Mouse (Mus musculus): ENCODE measurements around the gene Rapgef2. TPM values are rescaled to one million over a fixed set of nuclear protein-coding genes. Genes with fewer than 3 reads are reported as not detected.

Rapgef2 gene
- polyA plus RNA-seq, 1 experiment from 2014 or later, result 7.5 TPM

DNA sequence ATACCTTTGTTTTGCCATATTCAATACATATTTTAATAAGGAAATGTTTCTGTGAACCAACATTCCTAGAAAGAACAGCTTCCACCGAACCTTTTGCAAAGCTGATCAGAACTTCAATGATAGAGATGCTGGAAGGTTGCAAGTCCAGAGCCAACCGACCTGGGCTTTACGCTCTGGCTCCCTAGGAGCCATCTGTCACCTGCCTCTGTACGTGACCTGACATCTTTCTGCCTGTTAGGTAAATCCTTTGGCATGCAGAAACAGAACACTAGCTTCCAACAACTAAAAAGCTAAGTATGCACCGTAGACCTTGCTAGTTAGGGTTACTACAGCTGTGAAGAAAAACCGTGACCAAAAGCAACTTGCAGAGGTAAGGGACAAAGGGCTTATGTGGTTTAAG is 178.1 kb downstream of the Rapgef2 start:
- no peak overlapping the region for H3K4me3 ChIP-seq (ENCODE audit: low read depth, low read length)
- WGBS, result 87% methylated on average over 6 of the region's 6 CpGs

GRCm38 (mm10) chr3:79106360-79106759 is 180.0 kb downstream of the Rapgef2 start:
- H3K4me1 ChIP-seq (ENCODE audit: control insufficient read depth, insufficient read depth, low read length), result no peaks in the 10 kb centered on the region
- no peak for DNase-seq (ENCODE audit: low spot score)
- H3K9ac ChIP-seq (ENCODE audit: low read length), result no peak overlapping the region
- H3K4me3 ChIP-seq (ENCODE audit: low read depth, low read length), result no peak overlapping the region
- H3K27me3 ChIP-seq (ENCODE audit: control insufficient read depth, insufficient read depth, low read length), result no peaks in the 10 kb centered on the region
- H3K27ac ChIP-seq (ENCODE audit: low read depth, low read length), result no peak overlapping the region
- no peaks in the 10 kb centered on the region for H3K36me3 ChIP-seq (ENCODE audit: control insufficient read depth, insufficient read depth, low read length)
- no peak for ATAC-seq (ENCODE audit: insufficient read depth, low FRiP score, low TSS enrichment)
- no peak overlapping the region for H3K4me2 ChIP-seq (ENCODE audit: low read depth)
- no peaks in the 10 kb centered on the region for H3K9me3 ChIP-seq (ENCODE audit: control insufficient read depth, low read length)
- WGBS, result 90% methylated on average over 2 of the region's 2 CpGs

More for the DNA sequence above, 178.1 kb downstream of the Rapgef2 start:
- no peak overlapping the region for H3K27ac ChIP-seq (ENCODE audit: low read depth, low read length)
- H3K4me1 ChIP-seq (ENCODE audit: control insufficient read depth, insufficient read depth, low read length), result no peaks in the 10 kb centered on the region
- no peaks in the 10 kb centered on the region for H3K9me3 ChIP-seq (ENCODE audit: control insufficient read depth, low read length)
- H3K36me3 ChIP-seq (ENCODE audit: control insufficient read depth, insufficient read depth, low read length), result no peaks in the 10 kb centered on the region
- DNase-seq (ENCODE audit: low spot score) (no peak), ATAC-seq (ENCODE audit: insufficient read depth, low FRiP score, low TSS enrichment) (no peak)
- no peak overlapping the region for H3K9ac ChIP-seq (ENCODE audit: low read length)
- H3K4me2 ChIP-seq (ENCODE audit: low read depth), result no peak overlapping the region
- H3K27me3 ChIP-seq (ENCODE audit: control insufficient read depth, insufficient read depth, low read length), result no peaks in the 10 kb centered on the region

DNA sequence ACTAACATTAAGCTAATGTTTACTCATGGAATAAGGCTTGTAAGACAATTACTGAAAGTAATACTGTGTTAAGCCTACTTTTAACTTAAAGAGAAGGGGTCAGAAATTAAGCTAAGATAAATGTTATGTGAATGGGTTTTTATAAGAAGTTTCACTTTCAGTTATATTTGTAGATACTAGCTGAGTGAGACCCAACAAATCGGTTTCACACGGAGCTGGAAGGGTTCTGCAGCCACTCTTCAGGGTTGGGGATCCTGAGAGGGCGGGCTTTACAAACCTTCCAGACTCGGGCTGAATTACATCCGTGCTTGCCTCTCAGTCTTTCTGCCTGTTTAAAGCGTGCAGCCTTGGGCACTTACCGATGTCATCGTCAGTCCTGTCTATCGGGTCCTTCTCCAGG is 182.7 kb downstream of the Rapgef2 start:
- no peaks in the 10 kb centered on the region for H3K9me3 ChIP-seq (ENCODE audit: control insufficient read depth, low read length)
- no peaks in the 10 kb centered on the region for H3K36me3 ChIP-seq (ENCODE audit: control insufficient read depth, insufficient read depth, low read length)
- H3K27me3 ChIP-seq (ENCODE audit: control insufficient read depth, insufficient read depth, low read length), result no peaks in the 10 kb centered on the region
- DNase-seq (ENCODE audit: low spot score) (no peak), ATAC-seq (ENCODE audit: insufficient read depth, low FRiP score, low TSS enrichment) (no peak)
- no peak overlapping the region for H3K9ac ChIP-seq (ENCODE audit: low read length)
- H3K27ac ChIP-seq (ENCODE audit: low read depth, low read length), result no peak overlapping the region
- H3K4me3 ChIP-seq (ENCODE audit: low read depth, low read length), result no peak overlapping the region
- WGBS, result 91% methylated on average over 9 of the region's 9 CpGs
- no peak overlapping the region for H3K4me2 ChIP-seq (ENCODE audit: low read depth)
- no peaks in the 10 kb centered on the region for H3K4me1 ChIP-seq (ENCODE audit: control insufficient read depth, insufficient read depth, low read length)

DNA sequence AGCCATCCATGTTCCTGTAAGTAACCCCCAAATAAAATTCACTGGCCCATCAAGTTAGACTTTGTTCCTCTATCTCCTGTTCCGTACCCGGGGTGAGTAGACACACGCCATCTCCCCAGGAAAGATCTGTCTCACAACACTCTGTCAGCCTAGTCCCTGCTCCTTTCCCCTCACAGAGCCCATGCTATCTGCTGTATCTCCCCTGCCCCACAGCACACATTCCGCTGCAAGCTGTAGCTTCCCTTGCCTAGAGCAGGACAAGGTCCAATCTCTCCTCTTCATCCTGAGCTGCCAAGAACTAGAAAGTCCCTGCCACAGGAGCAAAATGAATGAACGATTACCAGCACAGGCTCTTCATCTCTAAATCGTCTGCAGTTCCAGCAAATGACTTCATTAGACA is 184.6 kb downstream of the Rapgef2 start:
- no peak overlapping the region for H3K27ac ChIP-seq (ENCODE audit: low read depth, low read length)
- no peak overlapping the region for H3K4me3 ChIP-seq (ENCODE audit: low read depth, low read length)
- 87% methylated on average over 6 of the region's 6 CpGs for WGBS
- no peak overlapping the region for H3K9ac ChIP-seq (ENCODE audit: low read length)
- no peaks in the 10 kb centered on the region for H3K4me1 ChIP-seq (ENCODE audit: control insufficient read depth, insufficient read depth, low read length)
- ATAC-seq (ENCODE audit: insufficient read depth, low FRiP score, low TSS enrichment) (no peak), DNase-seq (ENCODE audit: low spot score) (no peak)
- no peak overlapping the region for H3K4me2 ChIP-seq (ENCODE audit: low read depth)
- no peaks in the 10 kb centered on the region for H3K36me3 ChIP-seq (ENCODE audit: control insufficient read depth, insufficient read depth, low read length)
- H3K9me3 ChIP-seq (ENCODE audit: control insufficient read depth, low read length), result no peaks in the 10 kb centered on the region
- H3K27me3 ChIP-seq (ENCODE audit: control insufficient read depth, insufficient read depth, low read length), result no peaks in the 10 kb centered on the region

GRCm38 (mm10) chr3:79100831-79101230 is 185.5 kb downstream of the Rapgef2 start:
- Histone ChIP-seq H3K36me3 (ENCODE audit: control insufficient read depth, insufficient read depth, low read length) (no peaks in the 10 kb centered on the region), H3K4me1 (ENCODE audit: control insufficient read depth, insufficient read depth, low read length) (no peaks in the 10 kb centered on the region), H3K27me3 (ENCODE audit: control insufficient read depth, insufficient read depth, low read length) (no peaks in the 10 kb centered on the region), H3K4me3 (ENCODE audit: low read depth, low read length) (no peak overlapping the region), H3K4me2 (ENCODE audit: low read depth) (no peak overlapping the region), H3K9ac (ENCODE audit: low read length) (no peak overlapping the region), H3K27ac (ENCODE audit: low read depth, low read length) (no peak overlapping the region), H3K9me3 (ENCODE audit: control insufficient read depth, low read length) (no peaks in the 10 kb centered on the region)
- 98% methylated on average over 7 of the region's 7 CpGs for WGBS
- DNase-seq (ENCODE audit: low spot score) (no peak), ATAC-seq (ENCODE audit: insufficient read depth, low FRiP score, low TSS enrichment) (no peak)

DNA sequence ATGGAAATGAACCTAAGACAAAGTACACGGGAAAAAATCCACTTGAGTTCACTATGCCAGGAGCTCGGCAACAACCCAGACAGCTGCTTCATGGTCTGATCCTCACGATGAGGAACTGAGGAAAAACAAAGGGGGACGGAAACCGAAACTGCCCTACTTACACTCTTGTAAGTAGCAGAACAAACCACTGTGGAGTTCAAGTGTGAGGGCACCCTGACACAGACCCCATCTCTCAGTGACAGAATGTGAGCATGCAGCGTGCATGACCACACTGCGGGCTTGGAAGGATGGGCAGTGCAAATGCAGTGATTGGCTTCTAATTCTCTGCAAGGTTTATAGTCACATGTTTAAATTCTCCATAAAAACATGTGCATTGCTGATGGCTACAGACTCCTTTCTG is 197.2 kb downstream of the Rapgef2 start:
- peaks cover 7% of the 10 kb centered on the region; the same call in 1 of the 2 replicates for H3K36me3 ChIP-seq (ENCODE audit: control insufficient read depth, insufficient read depth, low read length)
- ATAC-seq (ENCODE audit: insufficient read depth, low FRiP score, low TSS enrichment), result no peak
- H3K9me3 ChIP-seq (ENCODE audit: control insufficient read depth, low read length), result no peaks in the 10 kb centered on the region
- no peak overlapping the region for H3K4me3 ChIP-seq (ENCODE audit: low read depth, low read length)
- DNase-seq (ENCODE audit: low spot score), result no peak
- H3K4me2 ChIP-seq (ENCODE audit: low read depth), result no peak overlapping the region
- H3K9ac ChIP-seq (ENCODE audit: low read length), result no peak overlapping the region
- H3K27ac ChIP-seq (ENCODE audit: low read depth, low read length), result no peak overlapping the region
- H3K4me1 ChIP-seq (ENCODE audit: control insufficient read depth, insufficient read depth, low read length), result no peaks in the 10 kb centered on the region
- H3K27me3 ChIP-seq (ENCODE audit: control insufficient read depth, insufficient read depth, low read length), result no peaks in the 10 kb centered on the region
- 82% methylated on average over 7 of the region's 7 CpGs for WGBS

GRCm38 (mm10) chr3:79088461-79088860 is 197.9 kb downstream of the Rapgef2 start:
- DNase-seq (ENCODE audit: low spot score) (no peak), ATAC-seq (ENCODE audit: insufficient read depth, low FRiP score, low TSS enrichment) (no peak)
- WGBS, result 94% methylated on average over 5 of the region's 5 CpGs
- Histone ChIP-seq H3K4me1 (ENCODE audit: control insufficient read depth, insufficient read depth, low read length) (no peaks in the 10 kb centered on the region), H3K4me3 (ENCODE audit: low read depth, low read length) (no peak overlapping the region), H3K4me2 (ENCODE audit: low read depth) (no peak overlapping the region), H3K36me3 (ENCODE audit: control insufficient read depth, insufficient read depth, low read length) (peaks cover 7% of the 10 kb centered on the region; the same call in 1 of the 2 replicates), H3K9me3 (ENCODE audit: control insufficient read depth, low read length) (no peaks in the 10 kb centered on the region), H3K27me3 (ENCODE audit: control insufficient read depth, insufficient read depth, low read length) (no peaks in the 10 kb centered on the region), H3K27ac (ENCODE audit: low read depth, low read length) (no peak overlapping the region), H3K9ac (ENCODE audit: low read length) (no peak overlapping the region)

- H3K27ac ChIP-seq (ENCODE audit: low read depth, low read length), result no peak overlapping the region
- no peaks in the 10 kb centered on the region for H3K27me3 ChIP-seq (ENCODE audit: control insufficient read depth, insufficient read depth, low read length)
- ATAC-seq (ENCODE audit: insufficient read depth, low FRiP score, low TSS enrichment), result no peak
- WGBS, result 90% methylated on average over 4 of the region's 4 CpGs
- no peak overlapping the region for H3K4me2 ChIP-seq (ENCODE audit: low read depth)
- no peak overlapping the region for H3K9ac ChIP-seq (ENCODE audit: low read length)
- peaks cover 10% of the 10 kb centered on the region; the same call in 1 of the 2 replicates for H3K36me3 ChIP-seq (ENCODE audit: control insufficient read depth, insufficient read depth, low read length)
- H3K4me1 ChIP-seq (ENCODE audit: control insufficient read depth, insufficient read depth, low read length), result no peaks in the 10 kb centered on the region
- DNase-seq (ENCODE audit: low spot score), result no peak
- H3K4me3 ChIP-seq (ENCODE audit: low read depth, low read length), result no peak overlapping the region
- H3K9me3 ChIP-seq (ENCODE audit: control insufficient read depth, low read length), result no peaks in the 10 kb centered on the region
Observed at GRCm38 (mm10) chr3:79086282-79086681, 200.0 kb downstream of the Rapgef2 start.

- ATAC-seq (ENCODE audit: insufficient read depth, low FRiP score, low TSS enrichment) (no peak), DNase-seq (ENCODE audit: low spot score) (no peak)
- Histone ChIP-seq H3K9me3 (ENCODE audit: control insufficient read depth, low read length) (no peaks in the 10 kb centered on the region), H3K27me3 (ENCODE audit: control insufficient read depth, insufficient read depth, low read length) (no peaks in the 10 kb centered on the region), H3K4me2 (ENCODE audit: low read depth) (no peak overlapping the region), H3K27ac (ENCODE audit: low read depth, low read length) (no peak overlapping the region), H3K4me1 (ENCODE audit: control insufficient read depth, insufficient read depth, low read length) (no peaks in the 10 kb centered on the region), H3K4me3 (ENCODE audit: low read depth, low read length) (no peak overlapping the region), H3K36me3 (ENCODE audit: control insufficient read depth, insufficient read depth, low read length) (peaks cover 8% of the 10 kb centered on the region; the same call in 1 of the 2 replicates), H3K9ac (ENCODE audit: low read length) (no peak overlapping the region)
- WGBS, result 94% methylated on average over 3 of the region's 3 CpGs
Observed at GRCm38 (mm10) chr3:79083881-79084280, 202.4 kb downstream of the Rapgef2 start.

Data from neural tube, embryonic 11.5 days (tissue).